Mouse (Mus musculus): ENCODE measurements around the gene Nudt1.

GRCm38 (mm10) chr5:140307602-140308001 is 13.9 kb upstream of the Nudt1 start:
- no peak for TF ChIP-seq POLR2A (IDR thresholded peaks at IDR 0.05; ENCODE audit: insufficient read depth, low read length)
- TF ChIP-seq EP300 (IDR thresholded peaks at IDR 0.05; ENCODE audit: insufficient read depth, low read depth, low read length): no peak

All from ES-Bruce4 (cell line).